Mouse (Mus musculus): Measurements from ENCODE around the gene Tas2r105. TPM values are rescaled to one million over a fixed set of nuclear protein-coding genes. Genes with fewer than 3 reads are reported as not detected.

The Tas2r105 gene
- total and polyA plus RNA-seq, 3 experiments = not detected

DNA sequence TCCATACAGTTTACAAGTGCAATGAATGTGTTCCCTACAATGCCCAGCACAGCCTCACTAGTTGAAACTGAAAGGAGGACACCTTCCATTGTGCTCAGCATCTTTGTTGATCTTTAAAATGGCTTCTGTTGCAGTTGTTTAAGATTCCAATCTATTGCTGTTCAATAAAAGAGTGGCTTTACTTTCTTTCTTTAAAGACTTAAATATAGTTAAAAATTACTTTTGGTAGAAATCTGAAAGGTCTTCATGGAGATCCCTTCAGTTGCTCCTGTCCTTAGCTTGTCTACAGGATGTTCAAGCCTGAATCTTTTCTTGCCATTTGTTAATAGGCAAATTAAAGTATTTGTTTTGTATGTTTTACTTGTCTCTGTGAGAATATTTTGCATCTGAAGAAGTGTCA is 2.7 kb upstream of the Tas2r105 start, which contains the start of gene Tas2r114:
Gene Tas2r114, minus strand, starts transcription at position 101 of the 400 bp plus-strand sequence.
- H3K4me3 ChIP-seq (replicated peaks in 1 of 3; ENCODE audit: low read depth in 2 of 3, low read length in 2 of 3, poor library complexity in 1 of 3) = no peak within 1 kb of the TSS
- no peak within 1 kb of the TSS for H3K27ac ChIP-seq (ENCODE audit: insufficient read depth, low read depth)
- H3K9me3 ChIP-seq (replicated peaks; ENCODE audit: low read length) = peaks cover 16% of the 10 kb centered on the region
- H3K79me2 ChIP-seq (replicated peaks; ENCODE audit: control insufficient read depth, extremely low read depth, insufficient read depth, poor library complexity, severe bottlenecking) = no peaks in the 10 kb centered on the region
- no peak for TF ChIP-seq SIN3A (IDR thresholded peaks at IDR 0.05; ENCODE audit: low read length)
- H3K36me3 ChIP-seq (replicated peaks in 1 of 2; ENCODE audit: control insufficient read depth in 1 of 2, insufficient read depth in 1 of 2, low read length in 1 of 2) = no peaks in the 10 kb centered on the region
- H3K9ac ChIP-seq (ENCODE audit: insufficient read depth, low read depth) = no peak within 1 kb of the TSS
- no peaks in the 10 kb centered on the region for H3K4me1 ChIP-seq (ENCODE audit: control insufficient read depth in 1 of 2, insufficient read depth in 2 of 2)
- in situ Hi-C loops (cut with MboI; ENCODE audit: low pct_ligation_motif_present, low pct_unique_long_range_greater_than_20kb, low sequenced_read_pairs) = no loop called here
- dilution Hi-C loops (cut with MboI; ENCODE audit: extremely low pct_ligation_motif_present, extremely low pct_unique_long_range_greater_than_20kb, low sequenced_read_pairs) = no loop called here
- no peaks in the 10 kb centered on the region for H3K27me3 ChIP-seq (replicated peaks)
- DNase-seq (ENCODE audit: extremely low read depth) = no peak
- no peak within 1 kb of the TSS for H3K4me2 ChIP-seq (ENCODE audit: insufficient read depth, low read depth, poor library complexity, severe bottlenecking)

DNA sequence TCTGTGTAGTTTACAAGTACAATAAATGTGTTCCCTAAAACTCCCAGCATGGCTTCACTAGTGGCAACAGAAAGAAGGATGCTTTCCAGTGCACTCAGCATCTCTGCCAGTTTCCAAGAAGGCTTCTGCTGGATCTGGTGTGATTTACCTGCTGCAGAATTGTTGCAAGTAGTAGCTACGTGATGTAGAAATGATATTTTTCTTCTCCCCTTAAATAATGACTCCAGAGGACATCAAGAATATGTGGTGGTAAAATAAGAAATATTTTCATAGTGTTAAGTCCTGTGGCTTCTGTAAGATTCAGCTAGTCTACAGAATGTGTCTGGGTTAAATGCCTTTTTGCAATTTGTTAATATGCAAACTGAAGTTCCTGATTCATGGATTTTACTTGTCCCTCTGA is 1.7 kb downstream of the Tas2r105 start, which contains the start of gene Tas2r104:
Gene Tas2r104, minus strand, starts transcription at position 101 of the 400 bp plus-strand sequence.
- no peaks in the 10 kb centered on the region for H3K27me3 ChIP-seq (replicated peaks)
- peaks cover 15% of the 10 kb centered on the region for H3K9me3 ChIP-seq (replicated peaks; ENCODE audit: low read length)
- in situ Hi-C loops (cut with MboI; ENCODE audit: low pct_ligation_motif_present, low pct_unique_long_range_greater_than_20kb, low sequenced_read_pairs) (no loop called here), dilution Hi-C loops (cut with MboI; ENCODE audit: extremely low pct_ligation_motif_present, extremely low pct_unique_long_range_greater_than_20kb, low sequenced_read_pairs) (no loop called here)
- no peak within 1 kb of the TSS for H3K4me3 ChIP-seq (replicated peaks in 1 of 3; ENCODE audit: low read depth in 2 of 3, low read length in 2 of 3, poor library complexity in 1 of 3)
- H3K36me3 ChIP-seq (replicated peaks in 1 of 2; ENCODE audit: control insufficient read depth in 1 of 2, insufficient read depth in 1 of 2, low read length in 1 of 2) = no peaks in the 10 kb centered on the region
- H3K4me1 ChIP-seq (ENCODE audit: control insufficient read depth in 1 of 2, insufficient read depth in 2 of 2) = no peaks in the 10 kb centered on the region
- no peak within 1 kb of the TSS for H3K4me2 ChIP-seq (ENCODE audit: insufficient read depth, low read depth, poor library complexity, severe bottlenecking)
- no peak for DNase-seq (ENCODE audit: extremely low read depth)
- no peak for TF ChIP-seq ELF1 (IDR thresholded peaks at IDR 0.05; ENCODE audit: low read depth, low read length)
- TF ChIP-seq ZC3H11A (IDR thresholded peaks at IDR 0.05; ENCODE audit: low read depth, low read length) = no peak
- no peak for TF ChIP-seq PAX5 (IDR thresholded peaks at IDR 0.05; ENCODE audit: low read length)
- TF ChIP-seq USF2 (conservative IDR thresholded peaks at IDR 0.05; ENCODE audit: low read depth, low read length) = no peak
- no peak for TF ChIP-seq ZNF384 (IDR thresholded peaks at IDR 0.05; ENCODE audit: low read depth, low read length)
- no peak for TF ChIP-seq ZMIZ1 (IDR thresholded peaks at IDR 0.05; ENCODE audit: low read depth, low read length)
- no peak for TF ChIP-seq CHD1 (IDR thresholded peaks at IDR 0.05; ENCODE audit: low read depth, low read length)
- no peak for TF ChIP-seq GABPA (IDR thresholded peaks at IDR 0.05; ENCODE audit: insufficient replicate concordance, low read depth, low read length)
- no peak for TF ChIP-seq JUND (conservative IDR thresholded peaks at IDR 0.05; ENCODE audit: low read depth, low read length)
- TF ChIP-seq E2F4 (IDR thresholded peaks at IDR 0.05; ENCODE audit: insufficient replicate concordance, low read depth, low read length) = no peak
- no peak for TF ChIP-seq TCF12 (IDR thresholded peaks at IDR 0.05; ENCODE audit: low read depth, low read length)
- TF ChIP-seq CTCF (conservative IDR thresholded peaks at IDR 0.05 in 1 of 2, IDR thresholded peaks at IDR 0.05 in 1 of 2; ENCODE audit: low read depth in 2 of 2, low read length in 2 of 2) = no peak
- no peak for TF ChIP-seq POLR2A (IDR thresholded peaks at IDR 0.05; ENCODE audit: low read depth, low read length)
- H3K9ac ChIP-seq (ENCODE audit: insufficient read depth, low read depth) = no peak within 1 kb of the TSS
- H3K27ac ChIP-seq (ENCODE audit: insufficient read depth, low read depth) = no peak within 1 kb of the TSS
- no peaks in the 10 kb centered on the region for H3K79me2 ChIP-seq (replicated peaks; ENCODE audit: control insufficient read depth, extremely low read depth, insufficient read depth, poor library complexity, severe bottlenecking)

DNA sequence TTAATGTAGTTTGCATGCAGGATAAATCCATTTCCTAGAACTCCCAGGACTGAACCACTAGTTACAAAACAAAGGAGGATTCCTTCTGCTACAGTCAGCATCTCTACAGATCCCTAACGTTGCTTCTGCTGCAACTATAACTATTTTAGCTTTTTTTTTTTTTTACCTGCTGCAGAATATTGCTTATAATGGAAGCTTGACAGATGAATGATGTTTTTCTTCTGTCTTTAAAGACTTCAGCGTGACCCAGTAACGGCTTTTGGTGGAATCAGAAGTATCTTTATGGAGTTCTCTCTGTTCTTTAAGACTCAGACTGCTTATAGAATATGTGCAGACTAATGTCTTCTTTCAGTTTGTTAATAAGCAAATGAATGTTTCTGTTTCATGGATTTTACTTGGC is 8.5 kb downstream of the Tas2r105 start, which contains the start of gene Tas2r106:
Gene Tas2r106, minus strand, starts transcription at position 101 of the 400 bp plus-strand sequence.
- Histone ChIP-seq H3K4me1 (ENCODE audit: control insufficient read depth in 1 of 2, insufficient read depth in 2 of 2) (no peaks in the 10 kb centered on the region), H3K36me3 (replicated peaks in 1 of 2; ENCODE audit: control insufficient read depth in 1 of 2, insufficient read depth in 1 of 2, low read length in 1 of 2) (no peaks in the 10 kb centered on the region), H3K4me2 (ENCODE audit: insufficient read depth, low read depth, poor library complexity, severe bottlenecking) (no peak within 1 kb of the TSS), H3K9me3 (replicated peaks; ENCODE audit: low read length) (peaks cover 17% of the 10 kb centered on the region), H3K79me2 (replicated peaks; ENCODE audit: control insufficient read depth, extremely low read depth, insufficient read depth, poor library complexity, severe bottlenecking) (no peaks in the 10 kb centered on the region), H3K9ac (ENCODE audit: insufficient read depth, low read depth) (no peak within 1 kb of the TSS), H3K4me3 (replicated peaks in 1 of 3; ENCODE audit: low read depth in 2 of 3, low read length in 2 of 3, poor library complexity in 1 of 3) (no peak within 1 kb of the TSS), H3K27me3 (replicated peaks) (no peaks in the 10 kb centered on the region), H3K27ac (ENCODE audit: insufficient read depth, low read depth) (no peak within 1 kb of the TSS)
- DNase-seq (ENCODE audit: extremely low read depth) = no peak
- dilution Hi-C loops (cut with MboI; ENCODE audit: extremely low pct_ligation_motif_present, extremely low pct_unique_long_range_greater_than_20kb, low sequenced_read_pairs) = no loop called here
- in situ Hi-C loops (cut with MboI; ENCODE audit: low pct_ligation_motif_present, low pct_unique_long_range_greater_than_20kb, low sequenced_read_pairs) = no loop called here
- no peak for TF ChIP-seq PAX5 (IDR thresholded peaks at IDR 0.05; ENCODE audit: low read length)
- no peak for TF ChIP-seq TBP (conservative IDR thresholded peaks at IDR 0.05; ENCODE audit: low read depth, low read length)
- TF ChIP-seq MAX (IDR thresholded peaks at IDR 0.05; ENCODE audit: low read length) = no peak
- TF ChIP-seq TCF12 (IDR thresholded peaks at IDR 0.05; ENCODE audit: low read depth, low read length) = no peak
- TF ChIP-seq UBTF (IDR thresholded peaks at IDR 0.05; ENCODE audit: low read depth, low read length) = no peak
- no peak for TF ChIP-seq ELF1 (IDR thresholded peaks at IDR 0.05; ENCODE audit: low read depth, low read length)
- TF ChIP-seq EP300 (IDR thresholded peaks at IDR 0.05; ENCODE audit: low read length) = no peak
- no peak for TF ChIP-seq ZC3H11A (IDR thresholded peaks at IDR 0.05; ENCODE audit: low read depth, low read length)
- TF ChIP-seq HCFC1 (IDR thresholded peaks at IDR 0.05; ENCODE audit: low read depth, low read length) = no peak
- TF ChIP-seq IRF4 (IDR thresholded peaks at IDR 0.05; ENCODE audit: low read depth, low read length) = no peak
- TF ChIP-seq MAFK (IDR thresholded peaks at IDR 0.05; ENCODE audit: insufficient replicate concordance, low read length) = no peak
- no peak for TF ChIP-seq GABPA (IDR thresholded peaks at IDR 0.05; ENCODE audit: insufficient replicate concordance, low read depth, low read length)
- no peak for TF ChIP-seq MYC (IDR thresholded peaks at IDR 0.05; ENCODE audit: low read depth, low read length)
- no peak for TF ChIP-seq RCOR1 (conservative IDR thresholded peaks at IDR 0.05; ENCODE audit: low read depth, low read length)
- TF ChIP-seq BHLHE40 (IDR thresholded peaks at IDR 0.05; ENCODE audit: low read depth, low read length) = no peak
- TF ChIP-seq NELFE (IDR thresholded peaks at IDR 0.05; ENCODE audit: low read depth, low read length) = no peak
- no peak for TF ChIP-seq ETS1 (conservative IDR thresholded peaks at IDR 0.05; ENCODE audit: low read depth, low read length)
- no peak for TF ChIP-seq CTCF (conservative IDR thresholded peaks at IDR 0.05 in 1 of 2, IDR thresholded peaks at IDR 0.05 in 1 of 2; ENCODE audit: low read depth in 2 of 2, low read length in 2 of 2)
- no peak for TF ChIP-seq RAD21 (IDR thresholded peaks at IDR 0.05; ENCODE audit: low read depth, low read length)

All from CH12.LX (cell line).